Mouse (Mus musculus) thymus, adult 2 months (tissue): ENCODE results near the gene Anks4b. TPM values are rescaled to one million over a fixed set of nuclear protein-coding genes. Genes with fewer than 3 reads are reported as not detected.

Experiments
- DNase-seq: peaks from one replicate; pipeline ENCODE4 v3.0.0; 2021
- H3K27ac ChIP-seq: fragments of 200-500 bp; 2 replicates; pipeline ENCODE4 v1.5.1; 2012; ENCODE audit warnings: low read length, control low read depth; ENCODE audit not compliant: control insufficient read depth, insufficient read depth
- H3K27me3 ChIP-seq: fragments of 200-500 bp; 2 replicates; pipeline ENCODE4 v1.6.1; 2012; ENCODE audit warnings: mild to moderate bottlenecking, low read length, moderate library complexity, mixed read lengths; ENCODE audit not compliant: control insufficient read depth, insufficient read depth
- H3K36me3 ChIP-seq: fragments of 200-500 bp; 2 replicates; pipeline ENCODE4 v1.6.1; 2012; ENCODE audit warnings: mild to moderate bottlenecking, low read length, moderate library complexity; ENCODE audit not compliant: control insufficient read depth, insufficient read depth
- H3K4me1 ChIP-seq: fragments of 200-500 bp; replicated peaks from 2 replicates; pipeline ENCODE4 v1.6.1; 2012; ENCODE audit warnings: low read length; ENCODE audit not compliant: control insufficient read depth, insufficient read depth
- H3K4me3 ChIP-seq: fragments of 200-500 bp; 2 replicates; pipeline ENCODE4 v1.5.1; 2012; ENCODE audit warnings: mild to moderate bottlenecking, low read length, control low read depth, moderate library complexity; ENCODE audit not compliant: control insufficient read depth, insufficient read depth
- CTCF ChIP-seq: fragments of 200-500 bp; IDR thresholded peaks from 2 replicates; pipeline ENCODE4 v1.5.1; 2012; ENCODE audit warnings: mild to moderate bottlenecking, control low read depth, low read length, moderate library complexity, borderline replicate concordance; ENCODE audit not compliant: control insufficient read depth, poor library complexity, insufficient read depth; ENCODE audit errors: extremely low read depth
- POLR2A ChIP-seq: fragments of 200-500 bp; IDR thresholded peaks from 2 replicates; pipeline ENCODE4 v1.6.1; 2012; ENCODE audit warnings: mild to moderate bottlenecking, low read length, control low read depth, moderate library complexity; ENCODE audit not compliant: control insufficient read depth, poor library complexity, insufficient read depth; ENCODE audit errors: extremely low read depth
- WGBS: fragments of 180-500 bp; shearing (Covaris S2); methylation state at CpG from one replicate; pipeline ENCODE4 v1.1.7; 2018; 5-methylcytosine and 5-hydroxymethylcytosine counted together
- polyA plus RNA-seq: library from polyadenylated mRNA; depleted of rRNA; stranded (reverse); fragments of >200 nt; gene quantifications from 2 replicates; pipeline ENCODE4 v1.2.3, GENCODE M21; 2012; rRNA removed

Anks4b gene
- polyA plus RNA-seq = 0.22 and 0.33 TPM in 2 replicates

GRCm38 (mm10) chr7:120173603-120174244 is at the start of gene Anks4b:
Anks4b (plus strand) TSS chr7:120173858.
- Histone ChIP-seq H3K4me3 (no peak within 1 kb of the TSS), H3K27me3 (no peaks in the 10 kb centered on the region), H3K4me1 (no peaks in the 10 kb centered on the region), H3K36me3 (no peaks in the 10 kb centered on the region), H3K27ac (no peak within 1 kb of the TSS)
- WGBS = 89% methylated on average over 10 of the region's 10 CpGs
- TF ChIP-seq CTCF (no peak), POLR2A (no peak)
- no peak for DNase-seq

GRCm38 (mm10) chr7:120124844-120125243 is 48.8 kb upstream of the Anks4b start:
- Histone ChIP-seq H3K4me3 (no peak overlapping the region), H3K27ac (no peak overlapping the region), H3K36me3 (no peaks in the 10 kb centered on the region), H3K4me1 (no peaks in the 10 kb centered on the region), H3K27me3 (no peaks in the 10 kb centered on the region)
- 7% methylated on average over 3 of the region's 3 CpGs for WGBS
- TF ChIP-seq POLR2A (no peak), CTCF (no peak)
- peak; percentile 21 for DNase-seq

GRCm38 (mm10) chr7:120126976-120127685 is 46.5 kb upstream of the Anks4b start:
- 63% methylated on average over 5 of the region's 5 CpGs for WGBS
- TF ChIP-seq CTCF (no peak), POLR2A (no peak)
- H3K4me3 ChIP-seq = no peak overlapping the region
- H3K27ac ChIP-seq = no peak overlapping the region
- no peaks in the 10 kb centered on the region for H3K36me3 ChIP-seq
- no peak for DNase-seq
- H3K27me3 ChIP-seq = no peaks in the 10 kb centered on the region
- H3K4me1 ChIP-seq = no peaks in the 10 kb centered on the region

- H3K27me3 ChIP-seq = no peaks in the 10 kb centered on the region
- no peak for DNase-seq
- H3K4me1 ChIP-seq = no peaks in the 10 kb centered on the region
- TF ChIP-seq POLR2A (no peak), CTCF (no peak)
- no peaks in the 10 kb centered on the region for H3K36me3 ChIP-seq
- no peak overlapping the region for H3K4me3 ChIP-seq
- H3K27ac ChIP-seq = no peak overlapping the region
- 71% methylated on average over 4 of the region's 4 CpGs for WGBS
These were observed 46.0 kb upstream of the Anks4b start for GRCm38 (mm10) chr7:120127686-120128059.

GRCm38 (mm10) chr7:120128951-120129350 is 44.7 kb upstream of the Anks4b start:
- no peaks in the 10 kb centered on the region for H3K27me3 ChIP-seq
- DNase-seq = no peak
- H3K36me3 ChIP-seq = no peaks in the 10 kb centered on the region
- TF ChIP-seq POLR2A (no peak), CTCF (no peak)
- H3K27ac ChIP-seq = no peak overlapping the region
- no peaks in the 10 kb centered on the region for H3K4me1 ChIP-seq
- H3K4me3 ChIP-seq = no peak overlapping the region
- 85% methylated on average over 4 of the region's 4 CpGs for WGBS

GRCm38 (mm10) chr7:120142743-120143142 is 30.9 kb upstream of the Anks4b start:
- no peak for DNase-seq
- no peaks in the 10 kb centered on the region for H3K36me3 ChIP-seq
- no peak for TF ChIP-seq CTCF
- TF ChIP-seq POLR2A = no peak
- H3K27ac ChIP-seq = no peak overlapping the region
- no peaks in the 10 kb centered on the region for H3K4me1 ChIP-seq
- no peaks in the 10 kb centered on the region for H3K27me3 ChIP-seq
- no peak overlapping the region for H3K4me3 ChIP-seq
- WGBS = 72% methylated on average over 1 of the region's 1 CpGs

GRCm38 (mm10) chr7:120145191-120145590 is 28.5 kb upstream of the Anks4b start, which contains the start of gene Zp2:
Zp2 (minus strand) TSS chr7:120145291.
- H3K4me1 ChIP-seq = no peaks in the 10 kb centered on the region
- H3K4me3 ChIP-seq = no peak within 1 kb of the TSS
- H3K27me3 ChIP-seq = no peaks in the 10 kb centered on the region
- WGBS = 76% methylated on average over 9 of the region's 9 CpGs
- no peaks in the 10 kb centered on the region for H3K36me3 ChIP-seq
- no peak for DNase-seq
- H3K27ac ChIP-seq = no peak within 1 kb of the TSS
- no peak for TF ChIP-seq CTCF
- TF ChIP-seq POLR2A = no peak
